Mouse (Mus musculus): Measurements from ENCODE around the gene Gemin8. TPM values are rescaled to one million over a fixed set of nuclear protein-coding genes. Genes with fewer than 3 reads are reported as not detected.

The Gemin8 gene
- 1.3 and 1.6 TPM in 2 replicates for polyA plus RNA-seq (2012; rRNA removed)

GRCm38 (mm10) chrX:166169892-166170799 lies at the start of gene Gemin8:
Gemin8 (plus strand) TSS chrX:166170454.

GRCm38 (mm10) chrX:166238831-166239460 lies 68.7 kb downstream of the Gemin8 start, which contains the start of gene Gpm6b:
Gpm6b (plus strand) TSS chrX:166238911.

Other genes starting within 250 kb of the Gemin8 start
- gene Gpm6b, start 68.5 kb downstream of the Gemin8 start, polyA plus RNA-seq (2012; rRNA removed), result 1.8 and 1.9 TPM in 2 replicates

All from stomach, adult 2 months (tissue).